Mouse (Mus musculus) limb, embryonic 12.5 days (tissue): ENCODE data around the gene Rhobtb1. TPM values are rescaled to one million over a fixed set of nuclear protein-coding genes. Genes with fewer than 3 reads are reported as not detected.

ENCODE experiments used
- ATAC-seq: fragments of 200-750 bp; cut with Nextera tagmentation; 2 replicates; pipeline ENCODE4 v1.8.0; 2017; ENCODE audit warnings: low read depth, moderate TSS enrichment; ENCODE audit not compliant: insufficient number of reproducible peaks, insufficient read depth, low FRiP score, low TSS enrichment
- H3K27ac ChIP-seq: fragments of 300-500 bp; sonication (generic); 2 replicates; pipeline ENCODE4 v1.5.1; 2016; ENCODE audit warnings: mild to moderate bottlenecking, moderate library complexity
- H3K27me3 ChIP-seq: fragments of 300-500 bp; sonication (generic); 2 replicates; pipeline ENCODE4 v1.6.1; 2016; ENCODE audit warnings: mild to moderate bottlenecking, moderate library complexity
- H3K36me3 ChIP-seq: fragments of 300-500 bp; sonication (generic); 2 replicates; pipeline ENCODE4 v1.6.1; 2016; ENCODE audit warnings: mild to moderate bottlenecking, moderate library complexity
- H3K4me1 ChIP-seq: fragments of 300-500 bp; sonication (generic); replicated peaks from 2 replicates; pipeline ENCODE4 v1.6.1; 2016
- H3K4me2 ChIP-seq: fragments of 300-500 bp; sonication (generic); 2 replicates; pipeline ENCODE4 v1.6.1; 2016; ENCODE audit warnings: mild to moderate bottlenecking, moderate library complexity
- H3K4me3 ChIP-seq: fragments of 300-500 bp; sonication (generic); replicated peaks from 2 replicates; pipeline ENCODE4 v1.5.1; 2016; ENCODE audit warnings: mild to moderate bottlenecking
- H3K9ac ChIP-seq: fragments of 300-500 bp; sonication (generic); replicated peaks from 2 replicates; pipeline ENCODE4 v1.6.1; 2016; ENCODE audit warnings: mild to moderate bottlenecking, moderate library complexity
- H3K9me3 ChIP-seq: fragments of 300-500 bp; sonication (generic); 2 replicates; pipeline ENCODE4 v1.6.1; 2016; ENCODE audit warnings: mild to moderate bottlenecking, moderate library complexity
- WGBS: fragments of 180-500 bp; shearing (Covaris S2); methylation state at CpG from one replicate; pipeline ENCODE4 v1.1.7; 2016; 5-methylcytosine and 5-hydroxymethylcytosine counted together
- polyA plus RNA-seq: library from polyadenylated mRNA; unstranded; fragments of >200 nt; fragmentation: Nextera tagmentation; extraction: Ambion mirVana; gene quantifications from 2 replicates; pipeline ENCODE4 v1.2.1, GENCODE M21; 2016

Gene Rhobtb1
- polyA plus RNA-seq, 1 experiment from 2014 or later = 29.9 TPM

DNA sequence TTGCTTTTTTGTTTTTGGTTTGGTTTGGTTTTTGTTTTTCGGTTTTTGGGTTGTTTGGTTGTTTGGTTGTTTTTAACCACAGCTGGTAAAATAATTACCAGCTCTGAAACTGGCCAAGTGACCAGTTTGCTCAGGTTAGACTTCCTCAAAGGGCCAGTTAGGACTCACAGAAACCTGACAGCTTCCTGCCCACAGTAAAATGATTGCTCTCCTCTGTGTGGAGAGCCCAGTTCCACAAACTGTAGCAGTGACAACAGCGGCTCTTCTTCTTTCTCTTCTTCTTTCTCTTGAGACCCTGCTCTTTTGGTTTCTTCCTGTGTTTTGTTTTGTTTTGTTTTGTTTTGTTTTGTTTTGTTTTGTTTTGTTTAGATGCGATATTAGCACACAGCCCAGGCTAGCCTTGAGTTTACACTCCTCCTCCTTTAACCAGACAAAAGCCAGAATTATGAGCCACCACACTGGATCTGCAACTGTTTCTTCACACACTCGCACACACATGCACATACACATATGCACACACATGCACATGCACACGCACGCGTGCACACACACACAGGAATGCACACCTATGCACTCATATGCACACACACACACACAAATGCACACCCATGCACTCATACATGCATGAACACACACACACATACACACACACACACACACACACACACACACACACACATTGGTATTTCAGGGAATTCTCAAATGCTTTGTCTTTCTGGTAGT is 96.2 kb downstream of the Rhobtb1 start:
- ATAC-seq = no peak
- Histone ChIP-seq H3K4me2 (no peak overlapping the region), H3K9ac (no peak overlapping the region), H3K36me3 (peaks cover 25% of the 10 kb centered on the region), H3K27ac (no peak overlapping the region), H3K9me3 (no peaks in the 10 kb centered on the region), H3K27me3 (no peaks in the 10 kb centered on the region), H3K4me1 (peaks cover 9% of the 10 kb centered on the region), H3K4me3 (no peak overlapping the region)
- WGBS = 95% methylated on average over 7 of the region's 7 CpGs

DNA sequence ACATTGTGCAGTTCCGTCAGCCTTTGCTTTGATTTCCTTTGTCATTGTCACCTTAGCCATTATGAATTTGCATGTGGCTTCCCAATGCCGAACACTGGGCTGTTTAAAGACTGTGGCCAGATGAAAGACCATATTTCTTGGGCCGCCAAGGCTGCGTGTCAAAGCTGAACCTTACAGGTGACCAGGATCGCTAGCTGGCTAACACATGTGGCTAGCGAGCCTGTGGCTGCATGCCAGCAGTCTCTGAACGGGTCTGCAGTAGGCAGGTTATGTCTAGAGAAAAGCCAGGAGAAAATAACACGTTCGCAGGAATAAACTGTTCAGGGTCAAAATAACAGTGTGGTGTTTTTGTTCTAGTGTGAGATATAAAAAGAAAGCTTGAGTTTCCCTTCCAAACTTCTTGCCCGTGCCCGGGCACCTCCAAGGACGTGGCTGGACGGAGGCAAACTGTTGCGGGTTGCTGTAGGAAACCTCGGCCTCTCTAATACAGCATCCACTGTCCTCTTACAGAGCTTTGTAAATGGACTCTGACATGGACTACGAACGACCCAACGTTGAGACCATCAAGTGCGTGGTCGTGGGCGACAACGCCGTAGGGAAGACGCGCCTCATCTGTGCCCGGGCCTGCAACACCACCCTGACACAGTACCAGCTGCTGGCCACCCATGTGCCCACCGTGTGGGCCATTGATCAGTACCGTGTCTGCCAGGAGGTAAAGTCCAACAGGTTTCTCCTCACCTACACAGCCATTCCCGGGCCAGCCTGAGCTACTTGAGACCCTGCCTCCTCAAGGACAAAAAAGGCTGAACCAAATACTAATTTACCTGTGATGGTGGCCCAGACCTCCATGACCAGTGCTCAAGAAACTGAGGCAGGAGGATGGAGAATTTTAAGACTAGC is 97.3 kb downstream of the Rhobtb1 start:
- no peak overlapping the region for H3K4me3 ChIP-seq
- no peak overlapping the region for H3K9ac ChIP-seq
- peaks cover 25% of the 10 kb centered on the region for H3K36me3 ChIP-seq
- ATAC-seq = no peak
- no peaks in the 10 kb centered on the region for H3K9me3 ChIP-seq
- no peak overlapping the region for H3K4me2 ChIP-seq
- H3K4me1 ChIP-seq = peaks cover 19% of the 10 kb centered on the region
- no peak overlapping the region for H3K27ac ChIP-seq
- WGBS = 82% methylated on average over 29 of the region's 29 CpGs
- no peaks in the 10 kb centered on the region for H3K27me3 ChIP-seq

DNA sequence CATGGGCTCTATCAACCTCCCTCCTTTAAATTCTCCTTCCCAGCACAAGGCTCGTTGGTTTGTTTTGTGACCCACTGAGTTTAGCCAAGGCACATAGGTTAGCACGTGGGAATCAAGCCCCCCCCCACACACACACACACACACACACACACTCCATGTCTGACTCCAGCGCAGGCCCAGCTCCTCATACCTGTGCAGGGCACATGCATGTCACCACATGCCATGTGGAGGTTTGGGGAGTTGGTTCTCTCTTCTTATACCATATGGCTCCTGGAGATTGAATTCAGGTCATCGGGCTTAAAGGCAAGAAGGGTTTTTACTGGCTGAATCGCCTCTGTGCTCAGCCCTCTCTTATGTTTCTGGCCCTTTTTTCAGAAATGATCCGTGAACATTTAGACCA is 100.0 kb downstream of the Rhobtb1 start:
- Histone ChIP-seq H3K4me3 (no peak overlapping the region), H3K4me1 (peaks cover 37% of the 10 kb centered on the region), H3K36me3 (peaks cover 25% of the 10 kb centered on the region), H3K4me2 (no peak overlapping the region), H3K27ac (no peak overlapping the region), H3K9ac (no peak overlapping the region), H3K9me3 (no peaks in the 10 kb centered on the region), H3K27me3 (no peaks in the 10 kb centered on the region)
- WGBS = 85% methylated on average over 6 of the region's 6 CpGs
- ATAC-seq = no peak

DNA sequence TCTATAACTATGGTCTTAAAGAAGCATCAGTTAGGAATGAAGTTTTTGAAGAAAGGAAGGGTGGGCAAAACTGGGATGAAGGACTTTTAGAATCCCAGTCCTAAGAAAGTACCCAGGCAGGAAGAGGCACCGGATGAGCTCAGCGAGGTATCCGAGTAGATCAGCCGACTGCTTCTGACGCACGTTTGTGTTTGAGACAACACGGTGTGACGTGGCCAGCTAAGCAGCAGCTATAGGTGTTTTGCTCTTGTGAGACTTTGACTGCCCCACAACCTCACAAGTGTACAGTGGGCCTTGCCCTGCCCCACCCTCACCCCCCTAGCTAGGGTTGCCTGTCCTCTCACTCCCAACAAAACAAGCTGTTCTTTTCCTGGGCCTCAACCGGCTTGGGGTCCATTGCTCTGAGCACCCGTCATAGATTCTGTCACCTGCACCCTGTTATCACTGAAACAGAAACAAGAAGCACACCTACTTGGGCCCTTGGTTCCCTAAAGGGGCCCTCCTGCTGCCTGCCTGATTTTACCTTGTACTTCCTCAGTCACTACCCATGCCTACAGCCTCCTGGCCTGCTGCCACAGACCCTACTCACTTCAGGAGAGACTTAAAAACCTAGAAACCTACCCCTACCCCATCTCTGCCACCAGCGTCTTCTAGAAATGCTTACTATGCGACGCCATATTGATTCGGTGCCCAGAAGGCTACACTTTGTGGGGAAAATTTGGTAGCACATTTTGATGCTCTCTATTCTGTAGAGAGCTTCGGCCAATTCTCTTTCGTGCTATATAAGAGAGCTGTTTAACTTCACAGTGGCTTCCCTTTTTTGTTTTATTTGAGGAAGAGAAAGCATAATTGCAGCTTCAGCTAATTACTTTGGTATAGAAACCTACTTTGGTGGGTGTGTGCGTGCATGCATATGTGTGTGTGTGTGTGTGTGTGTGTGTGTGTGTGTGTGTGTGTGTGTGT is 101.2 kb downstream of the Rhobtb1 start:
- no peak overlapping the region for H3K4me3 ChIP-seq
- no peak overlapping the region for H3K4me2 ChIP-seq
- H3K27me3 ChIP-seq = no peaks in the 10 kb centered on the region
- H3K4me1 ChIP-seq = peaks cover 37% of the 10 kb centered on the region
- peak overlapping the region; percentile 86 for H3K27ac ChIP-seq
- H3K9ac ChIP-seq = no peak overlapping the region
- 86% methylated on average over 17 of the region's 17 CpGs for WGBS
- H3K9me3 ChIP-seq = no peaks in the 10 kb centered on the region
- peaks cover 34% of the 10 kb centered on the region for H3K36me3 ChIP-seq
- no peak for ATAC-seq

DNA sequence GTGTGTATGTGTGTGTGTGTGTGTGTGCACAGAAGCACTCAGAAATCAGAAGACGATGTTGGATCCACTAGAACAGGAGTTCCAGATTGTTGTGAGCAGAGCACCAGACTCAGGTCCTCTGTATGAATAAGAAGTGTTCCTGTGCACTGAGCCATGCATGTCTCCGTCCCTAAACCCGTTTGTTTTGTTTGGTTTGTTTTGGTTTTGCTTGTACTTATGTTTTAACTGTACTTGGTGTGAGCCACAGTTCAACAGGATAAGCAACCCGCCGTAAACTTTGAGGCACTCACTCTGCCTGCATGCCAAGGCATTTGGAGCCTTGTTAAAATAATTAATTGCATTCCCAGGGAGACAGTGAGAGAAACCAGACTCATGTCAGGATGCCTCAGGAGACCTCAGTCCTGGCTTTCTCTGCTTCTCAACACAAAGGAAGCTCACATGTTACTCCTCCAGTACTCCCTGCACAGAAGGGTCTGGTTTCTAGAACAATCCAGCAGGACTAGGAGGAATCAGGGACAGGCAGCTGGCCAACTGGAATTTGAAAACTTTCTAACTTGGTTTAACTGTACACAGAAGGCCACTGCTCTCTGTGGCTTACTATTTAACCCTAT is 101.9 kb downstream of the Rhobtb1 start:
- Histone ChIP-seq H3K4me3 (no peak overlapping the region), H3K27me3 (no peaks in the 10 kb centered on the region), H3K9ac (no peak overlapping the region), H3K9me3 (no peaks in the 10 kb centered on the region), H3K27ac (peak overlapping the region; percentile 86), H3K36me3 (peaks cover 34% of the 10 kb centered on the region), H3K4me1 (peaks cover 35% of the 10 kb centered on the region), H3K4me2 (no peak overlapping the region)
- 17% methylated on average over 5 of the region's 5 CpGs for WGBS
- peak; percentile 82 for ATAC-seq

DNA sequence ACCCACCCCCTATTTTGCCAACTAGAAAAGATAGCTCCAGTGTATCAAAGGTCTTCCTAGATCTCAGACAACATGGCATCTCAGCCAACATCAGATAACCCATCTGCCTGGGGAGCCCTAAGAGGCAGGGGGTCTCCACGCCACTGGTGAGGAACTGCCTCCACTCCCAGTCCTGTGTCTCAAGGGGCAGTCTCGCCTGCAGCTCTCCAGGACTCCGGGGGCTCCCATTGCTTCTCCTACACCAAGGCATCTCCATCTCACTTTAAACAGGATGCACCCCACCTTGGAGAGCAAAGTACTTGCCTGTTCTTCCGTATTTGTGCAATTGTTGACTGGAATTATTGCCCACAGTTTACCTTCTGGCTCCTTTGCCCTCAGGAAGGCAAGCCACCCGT is 102.4 kb downstream of the Rhobtb1 start:
- 54% methylated on average over 5 of the region's 5 CpGs for whole genome bisulfite sequencing
- ATAC-seq = no peak
- no peaks in the 10 kb centered on the region for H3K27me3 ChIP-seq
- peaks cover 34% of the 10 kb centered on the region for H3K36me3 ChIP-seq
- H3K9me3 ChIP-seq = no peaks in the 10 kb centered on the region
- H3K9ac ChIP-seq = no peak overlapping the region
- H3K27ac ChIP-seq = peak overlapping the region; percentile 86
- no peak overlapping the region for H3K4me3 ChIP-seq
- peaks cover 33% of the 10 kb centered on the region for H3K4me1 ChIP-seq
- no peak overlapping the region for H3K4me2 ChIP-seq

DNA sequence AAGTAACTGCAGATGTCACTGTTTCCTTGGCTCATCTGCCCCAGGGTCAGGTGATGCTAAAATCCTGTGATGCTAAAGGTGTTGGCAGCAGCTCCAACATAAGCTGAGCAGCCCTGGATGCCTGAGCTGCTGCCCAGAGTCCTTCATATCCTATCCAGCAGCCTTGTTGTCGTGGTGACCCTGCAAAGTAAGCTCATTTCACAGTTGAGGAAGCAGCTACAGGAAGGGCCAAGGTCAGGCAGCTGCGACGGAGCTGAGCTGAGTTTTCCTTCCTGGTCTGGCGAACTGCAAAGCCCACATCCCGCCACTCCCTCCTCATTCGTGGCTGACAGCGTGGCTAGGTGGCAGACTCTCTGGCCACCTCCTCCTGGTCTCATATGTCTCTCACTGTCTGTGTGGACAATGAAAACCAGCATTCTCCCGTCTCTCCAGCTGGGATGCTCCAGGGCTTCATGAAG is 103.2 kb downstream of the Rhobtb1 start:
- Histone ChIP-seq H3K9ac (no peak overlapping the region), H3K27me3 (no peaks in the 10 kb centered on the region), H3K4me1 (peaks cover 33% of the 10 kb centered on the region), H3K9me3 (no peaks in the 10 kb centered on the region), H3K4me3 (no peak overlapping the region), H3K4me2 (no peak overlapping the region), H3K27ac (peak overlapping the region; percentile 86), H3K36me3 (peaks cover 28% of the 10 kb centered on the region)
- ATAC-seq = no peak
- WGBS = 25% methylated on average over 8 of the region's 8 CpGs

DNA sequence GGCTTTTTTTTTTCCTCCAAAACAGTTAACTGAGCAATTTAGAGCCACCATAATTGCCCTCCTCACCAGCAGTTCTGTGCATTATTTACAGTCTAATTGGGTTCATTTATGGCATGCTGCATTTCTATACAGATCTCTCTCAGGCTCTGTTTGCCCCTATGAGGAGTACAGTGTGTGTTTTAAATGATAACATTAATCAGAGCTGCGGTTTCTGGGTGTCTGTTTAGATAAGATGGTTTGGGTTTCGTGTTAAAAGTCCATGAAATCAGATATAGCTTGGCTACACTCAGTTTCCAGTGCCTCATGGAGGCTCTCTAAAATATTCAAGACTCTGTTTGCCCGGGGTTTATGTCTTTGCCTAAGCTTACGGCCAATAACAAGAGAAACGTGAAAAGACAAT is 104.4 kb downstream of the Rhobtb1 start:
- H3K9me3 ChIP-seq = no peaks in the 10 kb centered on the region
- peaks cover 33% of the 10 kb centered on the region for H3K4me1 ChIP-seq
- no peak for ATAC-seq
- 62% methylated on average over 5 of the region's 5 CpGs for WGBS
- H3K27ac ChIP-seq = no peak overlapping the region
- H3K4me3 ChIP-seq = no peak overlapping the region
- H3K27me3 ChIP-seq = no peaks in the 10 kb centered on the region
- H3K36me3 ChIP-seq = peaks cover 25% of the 10 kb centered on the region
- H3K9ac ChIP-seq = no peak overlapping the region
- no peak overlapping the region for H3K4me2 ChIP-seq

DNA sequence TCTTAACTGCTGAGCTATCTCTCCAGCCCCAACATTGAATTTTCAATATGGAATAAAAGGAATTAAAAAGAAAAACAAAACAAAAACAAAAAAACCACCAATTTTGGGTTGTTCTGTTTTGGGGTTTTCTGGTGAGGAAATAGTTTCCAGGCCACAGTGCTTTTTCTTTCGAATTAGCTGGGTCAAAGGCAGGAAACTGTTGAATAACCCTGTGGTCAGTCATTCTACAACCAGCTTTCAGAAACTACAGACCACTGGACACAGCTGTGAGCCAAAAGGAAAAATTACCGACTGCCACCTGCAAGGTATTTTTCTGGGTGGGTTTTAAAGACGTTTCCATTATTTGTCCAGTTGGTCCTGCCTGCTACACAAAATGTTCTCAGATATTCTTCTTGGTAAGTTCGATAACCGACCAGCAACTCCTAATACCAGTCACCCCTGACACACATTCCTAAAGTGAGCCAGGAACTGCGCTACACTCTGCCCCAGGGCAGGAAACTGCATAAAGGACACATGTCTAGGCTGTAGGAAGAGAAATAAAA is 106.4 kb downstream of the Rhobtb1 start:
- Histone ChIP-seq H3K9ac (no peak overlapping the region), H3K36me3 (peaks cover 24% of the 10 kb centered on the region), H3K4me2 (no peak overlapping the region), H3K9me3 (no peaks in the 10 kb centered on the region), H3K27me3 (no peaks in the 10 kb centered on the region), H3K4me1 (peaks cover 32% of the 10 kb centered on the region), H3K4me3 (no peak overlapping the region), H3K27ac (peak overlapping the region; percentile 7; the same call in 1 of the 2 replicates)
- 72% methylated on average over 6 of the region's 6 CpGs for WGBS
- no peak for ATAC-seq

DNA sequence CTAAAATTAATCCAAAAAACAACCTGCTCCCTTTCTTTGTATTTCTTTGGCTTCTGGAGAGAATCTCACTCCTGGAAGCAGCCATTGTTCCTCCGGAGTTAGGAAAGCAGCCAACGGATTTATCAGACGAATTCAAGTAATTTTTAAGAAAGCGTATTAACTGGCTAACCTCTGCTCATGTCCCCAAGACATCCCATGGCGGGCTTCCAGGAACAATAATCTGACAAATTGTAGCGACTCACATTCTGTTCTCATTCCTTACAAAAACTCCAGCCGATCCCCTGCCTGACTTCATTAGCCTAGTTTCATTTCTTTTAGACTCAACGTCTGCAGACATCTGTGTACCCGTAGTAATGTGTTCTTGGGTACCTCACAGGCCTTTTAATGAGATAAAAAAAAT is 107.4 kb downstream of the Rhobtb1 start:
- Histone ChIP-seq H3K9ac (no peak overlapping the region), H3K4me3 (no peak overlapping the region), H3K27ac (no peak overlapping the region), H3K4me1 (peaks cover 30% of the 10 kb centered on the region), H3K36me3 (peaks cover 24% of the 10 kb centered on the region), H3K4me2 (no peak overlapping the region), H3K27me3 (no peaks in the 10 kb centered on the region), H3K9me3 (no peaks in the 10 kb centered on the region)
- no peak for ATAC-seq
- WGBS = 81% methylated on average over 9 of the region's 9 CpGs
